Mouse (Mus musculus) megakaryocyte, embryonic 14.5 days (primary cell): ENCODE results near the gene Lamb3.

Experiments used
- FLI1 ChIP-seq: IDR thresholded peaks from 2 replicates; pipeline ENCODE4 v1.6.1; 2012; ENCODE audit warnings: low read length, inconsistent platforms, mixed read lengths
- GATA1 ChIP-seq: IDR thresholded peaks from 3 replicates; pipeline ENCODE4 v1.6.1; 2012; ENCODE audit warnings: mixed read lengths, low read length, inconsistent platforms, borderline replicate concordance

GRCm38 (mm10) chr1:193380877-193381276, 173.4 kb downstream of the Lamb3 start:
- no peak for TF ChIP-seq GATA1
- TF ChIP-seq FLI1: no peak
